Mouse (Mus musculus) urinary bladder, postnatal 36 days (tissue): Measurements from ENCODE around the gene Olfr39.
"Not testable (repeated sequence)": the region's sequence is repeated elsewhere in the genome, so short reads cannot be mapped to it uniquely, and the experiment has no call there.

ENCODE experiments used
- DNase-seq, 2 experiments: peaks; one replicate each; pipeline ENCODE4 v3.0.0; 2022; ENCODE audit warnings: low spot score in 2 of 2, mixed read lengths in 1 of 2

Olfr39 gene

DNA sequence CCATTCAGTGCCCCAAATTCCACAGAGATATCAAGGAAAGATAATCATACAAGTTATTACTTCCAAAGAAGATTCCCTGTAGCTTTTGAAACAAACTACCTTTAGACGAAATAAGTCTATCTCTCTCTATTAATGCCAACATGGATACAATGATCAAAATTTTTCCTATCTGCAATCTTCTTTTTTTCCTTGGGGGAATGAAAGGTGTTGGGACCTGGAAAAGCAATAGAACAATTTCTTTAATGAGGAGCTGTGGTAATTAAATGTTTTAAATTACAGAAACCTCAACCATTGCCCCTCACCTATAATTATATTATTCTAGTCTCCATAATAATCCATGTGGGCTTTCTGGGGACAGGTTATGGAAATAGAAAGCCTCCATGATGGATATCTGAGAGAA, at the start of gene Olfr39:
Gene Olfr39, plus strand, starts transcription at position 301 of the 400 bp plus-strand sequence.
- no peak for DNase-seq

DNA sequence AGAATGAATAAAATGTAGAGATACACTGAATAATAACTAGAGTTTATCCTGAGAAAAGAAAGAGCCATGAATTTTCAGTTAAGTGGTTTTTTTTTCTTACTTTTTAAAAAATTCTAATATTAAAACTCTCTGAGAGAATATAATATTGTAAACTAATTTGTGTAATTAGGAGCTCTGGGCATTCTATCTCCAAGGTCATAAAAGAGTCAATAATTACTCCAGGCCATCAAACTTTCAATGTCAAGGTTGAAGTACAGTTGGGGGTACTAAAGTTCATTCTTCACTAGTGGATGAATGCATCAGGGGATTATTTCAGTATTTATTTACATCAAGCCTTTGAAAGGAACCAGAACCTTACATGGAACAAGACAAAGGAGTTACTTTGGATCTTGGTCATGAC, 45.3 kb upstream of the Olfr39 start, which contains the start of gene Olfr872:
Gene Olfr872, plus strand, starts transcription at position 301 of the 400 bp plus-strand sequence.
- no peak for DNase-seq

GRCm38 (mm10) chr9:20237378-20237777, 44.8 kb upstream of the Olfr39 start:
- no peak for DNase-seq

- not testable (repeated sequence) for DNase-seq
These were observed 13.4 kb downstream of the Olfr39 start for GRCm38 (mm10) chr9:20295562-20295961.

DNA sequence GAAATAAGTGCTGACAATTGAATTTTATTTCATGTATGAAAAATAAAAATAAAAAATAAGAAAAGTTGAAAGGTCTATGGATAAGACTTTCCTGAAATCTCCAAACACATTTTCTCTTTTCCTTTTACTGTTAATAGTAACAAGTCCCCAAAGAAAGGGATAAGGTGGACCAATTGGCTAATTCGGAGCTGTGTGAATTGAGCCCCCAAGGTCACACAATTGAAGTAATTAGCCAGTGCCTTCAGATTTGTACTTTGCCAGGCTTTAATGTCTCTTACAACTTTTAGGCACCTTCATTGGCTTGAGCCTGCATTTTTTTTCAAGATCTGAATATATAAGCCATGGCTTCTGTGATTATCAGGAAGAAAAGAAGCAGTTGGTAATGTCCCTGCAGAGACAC, 16.1 kb downstream of the Olfr39 start, which contains the start of gene Olfr873:
Gene Olfr873, plus strand, starts transcription at position 301 of the 400 bp plus-strand sequence.
- DNase-seq, result no peak

- no peak for DNase-seq
These were observed 53.8 kb downstream of the Olfr39 start, which contains the start of gene Olfr18 for GRCm38 (mm10) chr9:20335994-20336393. Olfr18 (minus strand) TSS chr9:20336094.
